Mouse (Mus musculus): ENCODE data around the gene Iqcd. TPM values are rescaled to one million over a fixed set of nuclear protein-coding genes. Genes with fewer than 3 reads are reported as not detected.

Iqcd gene
- 0.96 and 0.97 TPM in 2 replicates for total RNA-seq (2017)

- ATAC-seq (replicated peaks; ENCODE audit: low read depth, poor library complexity, severe bottlenecking) = peak; percentile 89
Observed at GRCm38 (mm10) chr5:120588569-120589094, at the start of gene Iqcd, which contains the start of gene Tpcn1. TSS of gene Iqcd (plus strand) at chr5:120589016. TSS of gene Tpcn1 (minus strand) at chr5:120588673.

GRCm38 (mm10) chr5:120548236-120548850 lies 40.5 kb upstream of the Iqcd start:
- no peak for ATAC-seq (replicated peaks; ENCODE audit: low read depth, poor library complexity, severe bottlenecking)

GRCm38 (mm10) chr5:120550137-120550536 lies 38.7 kb upstream of the Iqcd start:
- no peak for ATAC-seq (replicated peaks; ENCODE audit: low read depth, poor library complexity, severe bottlenecking)

GRCm38 (mm10) chr5:120550673-120551072 lies 38.1 kb upstream of the Iqcd start:
- ATAC-seq (replicated peaks; ENCODE audit: low read depth, poor library complexity, severe bottlenecking) = no peak

- ATAC-seq (replicated peaks; ENCODE audit: low read depth, poor library complexity, severe bottlenecking) = no peak
Observed at GRCm38 (mm10) chr5:120555871-120556270, 32.9 kb upstream of the Iqcd start.

- no peak for ATAC-seq (replicated peaks; ENCODE audit: low read depth, poor library complexity, severe bottlenecking)
Observed at GRCm38 (mm10) chr5:120558041-120558440, 30.8 kb upstream of the Iqcd start.

GRCm38 (mm10) chr5:120558762-120559161 lies 30.1 kb upstream of the Iqcd start:
- peak; percentile 77 for ATAC-seq (replicated peaks; ENCODE audit: low read depth, poor library complexity, severe bottlenecking)

GRCm38 (mm10) chr5:120560129-120560615 lies 28.6 kb upstream of the Iqcd start:
- peak; percentile 42 for ATAC-seq (replicated peaks; ENCODE audit: low read depth, poor library complexity, severe bottlenecking)

- ATAC-seq (replicated peaks; ENCODE audit: low read depth, poor library complexity, severe bottlenecking) = peak; percentile 69
Observed at GRCm38 (mm10) chr5:120560616-120561311, 28.1 kb upstream of the Iqcd start.

- no peak for ATAC-seq (replicated peaks; ENCODE audit: low read depth, poor library complexity, severe bottlenecking)
Observed at GRCm38 (mm10) chr5:120562956-120563913, 25.6 kb upstream of the Iqcd start.

GRCm38 (mm10) chr5:120563914-120564311 lies 24.9 kb upstream of the Iqcd start:
- no peak for ATAC-seq (replicated peaks; ENCODE audit: low read depth, poor library complexity, severe bottlenecking)

GRCm38 (mm10) chr5:120565171-120565905 lies 23.5 kb upstream of the Iqcd start:
- no peak for ATAC-seq (replicated peaks; ENCODE audit: low read depth, poor library complexity, severe bottlenecking)

- ATAC-seq (replicated peaks; ENCODE audit: low read depth, poor library complexity, severe bottlenecking) = no peak
Observed at GRCm38 (mm10) chr5:120566101-120566500, 22.7 kb upstream of the Iqcd start.

GRCm38 (mm10) chr5:120566681-120567252 lies 22.0 kb upstream of the Iqcd start:
- ATAC-seq (replicated peaks; ENCODE audit: low read depth, poor library complexity, severe bottlenecking) = no peak

- no peak for ATAC-seq (replicated peaks; ENCODE audit: low read depth, poor library complexity, severe bottlenecking)
Observed at GRCm38 (mm10) chr5:120567253-120567701, 21.5 kb upstream of the Iqcd start.

- no peak for ATAC-seq (replicated peaks; ENCODE audit: low read depth, poor library complexity, severe bottlenecking)
Observed at GRCm38 (mm10) chr5:120567761-120568211, 21.0 kb upstream of the Iqcd start.

GRCm38 (mm10) chr5:120568336-120568768 lies 20.5 kb upstream of the Iqcd start:
- ATAC-seq (replicated peaks; ENCODE audit: low read depth, poor library complexity, severe bottlenecking) = no peak

- no peak for ATAC-seq (replicated peaks; ENCODE audit: low read depth, poor library complexity, severe bottlenecking)
Observed at GRCm38 (mm10) chr5:120568964-120569363, 19.9 kb upstream of the Iqcd start.

GRCm38 (mm10) chr5:120569791-120570190 lies 19.0 kb upstream of the Iqcd start:
- no peak for ATAC-seq (replicated peaks; ENCODE audit: low read depth, poor library complexity, severe bottlenecking)
